Mouse (Mus musculus) small intestine, adult 2 months (tissue): ENCODE measurements at regions not wholly inside any gene's neighbourhood (a gene's known extent, or its start where the extent isn't known, plus 50 kb on each side); places are given as distances from the start of the nearest gene placed in this dataset.

ENCODE experiments used
- H3K27ac ChIP-seq: fragments of 200-500 bp; 2 replicates; pipeline ENCODE4 v1.5.1; 2012; ENCODE audit warnings: low read depth, low read length, control low read depth, inconsistent platforms; ENCODE audit not compliant: insufficient read depth
- H3K27me3 ChIP-seq: fragments of 200-500 bp; 2 replicates; pipeline ENCODE4 v1.6.1; 2012; ENCODE audit warnings: mild to moderate bottlenecking, moderate library complexity, low read length, inconsistent platforms; ENCODE audit not compliant: control insufficient read depth, insufficient read depth
- H3K36me3 ChIP-seq: fragments of 200-500 bp; 2 replicates; pipeline ENCODE4 v1.6.1; 2012; ENCODE audit warnings: mild to moderate bottlenecking, low read length, control low read depth, inconsistent platforms; ENCODE audit not compliant: control insufficient read depth, insufficient read depth
- H3K4me1 ChIP-seq: fragments of 200-500 bp; 2 replicates; pipeline ENCODE4 v1.6.1; 2012; ENCODE audit warnings: low read length, inconsistent platforms, mixed read lengths; ENCODE audit not compliant: control insufficient read depth, insufficient read depth, insufficient read length
- H3K4me3 ChIP-seq: fragments of 200-500 bp; 2 replicates; pipeline ENCODE4 v1.5.1; 2012; ENCODE audit warnings: low read depth, mild to moderate bottlenecking, control low read depth, inconsistent platforms, low read length, moderate library complexity
- CTCF ChIP-seq: fragments of 200-500 bp; IDR thresholded peaks from 2 replicates; pipeline ENCODE4 v1.5.1; 2012; ENCODE audit warnings: low read depth, mild to moderate bottlenecking, control low read depth, inconsistent platforms, low read length, moderate library complexity, mixed read lengths; ENCODE audit not compliant: insufficient replicate concordance, insufficient read length; ENCODE audit errors: extremely low read depth
- POLR2A ChIP-seq: fragments of 200-500 bp; IDR thresholded peaks from 2 replicates; pipeline ENCODE4 v1.6.1; 2012; ENCODE audit warnings: low read depth, mild to moderate bottlenecking, control low read depth, inconsistent platforms, low read length, moderate library complexity
- WGBS: fragments of 180-500 bp; shearing (Covaris S2); methylation state at CpG from one replicate; pipeline ENCODE4 v1.1.7; 2018; 5-methylcytosine and 5-hydroxymethylcytosine counted together

DNA sequence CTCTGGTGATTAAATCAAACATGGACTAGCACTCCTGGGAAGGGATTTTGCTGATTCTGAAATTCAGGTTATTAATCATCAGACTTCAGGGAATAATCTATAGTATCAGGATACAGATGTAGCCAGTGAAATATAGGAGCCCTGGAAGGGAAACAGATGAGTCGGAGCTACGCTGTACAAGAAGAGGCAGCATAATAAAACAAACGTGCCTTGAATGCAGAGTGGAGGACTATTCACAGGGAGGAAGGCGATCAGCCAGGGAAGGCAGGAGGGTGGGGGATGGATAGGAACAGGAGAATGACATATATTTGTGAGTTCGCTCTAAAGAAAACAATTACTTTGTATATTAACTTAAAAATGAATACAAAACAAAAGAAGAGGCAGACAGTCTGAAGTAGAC lies 286.6 kb upstream of the Got2 start:
- no peaks in the 10 kb centered on the region for H3K4me1 ChIP-seq
- H3K27ac ChIP-seq = no peak overlapping the region
- no peaks in the 10 kb centered on the region for H3K27me3 ChIP-seq
- no peak overlapping the region for H3K4me3 ChIP-seq
- TF ChIP-seq CTCF (no peak), POLR2A (no peak)
- WGBS = 72% methylated on average over 5 of the region's 5 CpGs
- no peaks in the 10 kb centered on the region for H3K36me3 ChIP-seq

- H3K4me3 ChIP-seq = no peak overlapping the region
- 91% methylated on average over 8 of the region's 8 CpGs for WGBS
- H3K36me3 ChIP-seq = no peaks in the 10 kb centered on the region
- no peaks in the 10 kb centered on the region for H3K27me3 ChIP-seq
- no peaks in the 10 kb centered on the region for H3K4me1 ChIP-seq
- no peak overlapping the region for H3K27ac ChIP-seq
- TF ChIP-seq CTCF (no peak), POLR2A (no peak)
Measured at GRCm38 (mm10) chr8:96164933-96165332, 276.6 kb upstream of the Got2 start.

DNA sequence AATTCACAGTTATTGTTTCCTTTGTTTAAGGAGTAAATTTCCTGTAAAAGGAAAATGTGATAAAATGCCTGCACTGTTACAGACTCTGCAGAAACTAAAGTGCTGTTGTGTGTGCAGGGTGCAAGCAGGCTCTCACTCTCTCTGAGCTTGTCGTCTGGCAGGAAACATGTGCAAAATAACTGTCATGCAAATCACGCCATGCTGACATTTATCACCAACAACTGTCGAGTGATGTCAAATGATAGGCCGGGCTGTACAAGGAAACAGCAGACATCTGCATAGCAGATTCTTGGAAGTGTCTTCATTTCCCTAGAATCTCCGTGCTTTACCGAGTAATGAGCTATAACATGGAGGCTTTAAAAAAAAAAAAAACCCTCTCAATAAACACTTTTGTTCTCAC lies 271.6 kb upstream of the Got2 start:
- Histone ChIP-seq H3K4me3 (no peak overlapping the region), H3K36me3 (no peaks in the 10 kb centered on the region), H3K4me1 (no peaks in the 10 kb centered on the region), H3K27me3 (no peaks in the 10 kb centered on the region), H3K27ac (no peak overlapping the region)
- no peak for TF ChIP-seq POLR2A
- no peak for TF ChIP-seq CTCF
- 45% methylated on average over 6 of the region's 6 CpGs for WGBS

DNA sequence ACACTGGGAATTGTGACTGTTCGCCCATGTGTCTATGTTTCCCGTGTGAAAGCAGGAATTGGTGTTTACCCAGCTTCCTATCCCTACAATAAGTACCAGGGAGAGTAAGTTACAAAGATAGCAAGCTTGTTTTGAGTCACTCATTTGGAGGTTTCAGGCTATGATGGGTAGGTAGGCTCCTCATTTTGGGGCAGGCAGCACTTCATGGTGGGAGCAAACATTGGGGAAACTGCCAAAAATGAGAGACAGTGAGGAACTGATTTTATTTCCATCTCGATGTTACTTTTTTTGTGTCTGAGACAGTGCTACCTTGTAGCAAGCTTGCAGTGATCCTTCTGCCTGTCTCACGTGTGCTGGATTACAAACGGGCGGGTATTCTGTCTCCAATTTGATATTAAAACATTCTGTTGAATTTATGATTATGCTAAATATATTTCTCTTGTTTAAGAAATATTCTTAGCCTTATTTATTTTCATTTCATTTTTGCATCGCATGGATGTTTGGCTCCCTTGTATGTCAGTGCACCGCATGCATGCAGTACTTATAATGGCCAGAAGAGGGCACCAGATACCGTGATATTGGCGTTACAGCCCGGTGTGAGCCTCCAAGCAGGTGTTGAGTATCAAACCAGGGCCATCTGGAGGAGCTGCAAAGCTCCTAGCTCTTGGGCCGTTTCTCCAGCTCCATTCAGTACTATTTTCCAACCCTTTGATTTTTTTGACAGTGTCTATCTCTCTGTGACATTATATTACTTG lies 264.3 kb upstream of the Got2 start:
- TF ChIP-seq POLR2A = no peak
- TF ChIP-seq CTCF = peak; percentile 77; the same call in 1 of the 2 replicates
- WGBS = 39% methylated on average over 12 of the region's 12 CpGs

GRCm38 (mm10) chr8:96152056-96152455 lies 263.7 kb upstream of the Got2 start:
- H3K36me3 ChIP-seq = no peaks in the 10 kb centered on the region
- no peaks in the 10 kb centered on the region for H3K27me3 ChIP-seq
- H3K27ac ChIP-seq = no peak overlapping the region
- 72% methylated on average over 10 of the region's 10 CpGs for WGBS
- TF ChIP-seq POLR2A (no peak), CTCF (no peak)
- H3K4me3 ChIP-seq = no peak overlapping the region
- no peaks in the 10 kb centered on the region for H3K4me1 ChIP-seq

More for the DNA sequence above, 264.3 kb upstream of the Got2 start:
- Histone ChIP-seq H3K36me3 (no peaks in the 10 kb centered on the region), H3K27ac (no peak overlapping the region), H3K27me3 (no peaks in the 10 kb centered on the region), H3K4me1 (no peaks in the 10 kb centered on the region), H3K4me3 (no peak overlapping the region)

DNA sequence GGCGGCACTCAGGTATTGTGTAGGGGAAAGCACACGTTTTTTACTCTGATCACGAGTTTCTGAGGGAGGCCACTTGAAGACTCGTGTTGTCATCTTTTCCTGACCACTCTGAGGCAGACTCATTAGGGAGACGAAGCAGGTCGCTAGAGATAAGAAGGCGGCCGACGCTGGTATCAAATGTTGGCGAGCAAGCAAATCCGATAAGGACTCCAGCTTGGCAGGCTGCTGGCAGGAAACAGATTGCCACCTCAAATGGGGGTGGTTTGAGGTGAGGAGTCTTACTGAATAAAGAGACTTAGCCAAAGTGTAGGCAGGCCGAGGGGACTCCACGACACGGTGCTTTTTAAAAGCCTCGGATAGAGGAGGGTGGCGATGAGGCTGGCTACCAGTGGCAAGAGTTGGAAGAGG lies 262.7 kb upstream of the Got2 start:
- Histone ChIP-seq H3K27me3 (no peaks in the 10 kb centered on the region), H3K4me1 (no peaks in the 10 kb centered on the region), H3K27ac (no peak overlapping the region), H3K36me3 (no peaks in the 10 kb centered on the region), H3K4me3 (no peak overlapping the region)
- WGBS = 44% methylated on average over 16 of the region's 16 CpGs
- TF ChIP-seq CTCF (no peak), POLR2A (no peak)

GRCm38 (mm10) chr8:96132183-96132582 lies 243.8 kb upstream of the Got2 start:
- no peak overlapping the region for H3K4me3 ChIP-seq
- TF ChIP-seq POLR2A (no peak), CTCF (no peak)
- H3K27me3 ChIP-seq = no peaks in the 10 kb centered on the region
- H3K27ac ChIP-seq = no peak overlapping the region
- WGBS = 53% methylated on average over 5 of the region's 5 CpGs
- H3K4me1 ChIP-seq = no peaks in the 10 kb centered on the region
- no peaks in the 10 kb centered on the region for H3K36me3 ChIP-seq
